Mouse (Mus musculus): ENCODE measurements at regions not wholly inside any gene's neighbourhood (a gene's known extent, or its start where the extent isn't known, plus 50 kb on each side); places are given as distances from the start of the nearest gene placed in this dataset.

DNA sequence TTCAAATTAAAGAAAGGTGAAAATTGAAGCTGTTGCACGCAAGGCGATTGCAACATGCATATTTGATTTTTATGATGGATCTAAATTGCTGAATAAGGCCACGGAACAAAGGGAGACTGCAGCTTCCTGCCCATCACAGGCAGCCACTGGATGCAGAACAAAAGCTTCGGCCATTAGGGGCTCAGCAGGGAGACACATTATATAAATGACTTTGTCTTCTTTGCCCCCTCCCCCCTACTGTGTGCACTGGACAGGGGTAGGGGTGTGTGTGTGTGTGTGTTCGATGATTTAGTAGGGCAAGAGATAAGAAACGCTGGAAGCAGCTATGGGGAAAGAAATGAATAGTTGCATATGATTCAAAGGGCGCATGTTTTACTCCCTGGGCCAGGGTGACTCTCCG, 481.2 kb upstream of the Pmfbp1 start:
- DNase-seq, result no peak

DNA sequence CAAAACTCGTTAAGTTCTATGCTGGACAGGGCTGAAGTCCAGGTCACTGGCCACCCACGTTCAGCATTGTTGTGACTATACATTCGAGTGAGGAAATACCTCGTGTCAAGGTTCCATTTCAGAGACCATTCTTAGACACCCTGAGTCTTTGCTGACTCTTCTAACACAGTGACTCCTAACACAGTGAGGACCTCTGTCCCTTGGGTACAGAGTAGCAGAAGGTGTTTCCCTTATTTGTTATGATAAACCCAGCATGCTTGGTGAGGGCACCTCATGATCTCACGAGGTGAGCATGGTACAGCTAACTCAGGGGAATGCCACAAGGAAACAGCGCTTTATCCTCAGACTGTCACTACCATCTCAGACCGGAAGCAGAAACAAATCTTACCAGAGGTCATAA, 480.2 kb upstream of the Pmfbp1 start:
- DNase-seq, result no peak

DNA sequence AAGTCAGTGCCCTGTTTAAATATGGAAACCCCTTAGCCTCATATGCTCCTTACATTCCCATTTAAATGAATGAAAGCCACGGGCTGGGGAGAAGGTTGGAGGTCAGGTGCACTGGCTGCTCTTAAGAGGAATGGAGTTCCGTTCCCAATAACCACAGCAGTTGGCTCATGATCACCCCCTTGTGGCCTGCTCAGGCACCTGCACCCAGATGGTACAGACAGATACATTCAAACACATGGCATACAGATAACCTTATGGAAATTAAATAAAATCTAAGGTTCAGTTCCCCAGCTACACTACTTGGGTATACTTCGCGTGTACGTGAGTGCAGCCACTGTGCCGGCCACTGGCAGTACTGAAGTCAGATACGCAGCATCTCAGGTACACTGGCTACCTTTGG, 479.1 kb upstream of the Pmfbp1 start:
- DNase-seq, result no peak

DNA sequence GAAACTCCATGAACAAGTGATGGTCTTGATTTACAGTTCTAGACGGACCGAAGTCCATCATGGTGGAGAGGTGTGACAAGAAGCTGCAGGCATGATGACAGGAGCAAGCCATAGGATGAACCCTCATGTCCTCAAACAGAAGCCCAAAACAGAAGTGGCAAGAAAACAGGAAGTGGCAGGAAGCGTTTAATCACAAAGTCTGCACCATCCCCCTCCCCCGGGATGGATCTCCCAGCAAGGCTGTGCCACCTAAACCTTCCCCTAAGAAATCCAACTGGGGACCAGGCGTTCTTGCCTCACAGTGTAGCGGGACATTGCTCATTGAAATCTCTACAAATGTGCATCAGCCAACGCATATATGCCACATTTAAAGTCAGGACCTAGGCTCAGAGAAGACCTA, 474.3 kb upstream of the Pmfbp1 start:
- DNase-seq, result no peak

DNA sequence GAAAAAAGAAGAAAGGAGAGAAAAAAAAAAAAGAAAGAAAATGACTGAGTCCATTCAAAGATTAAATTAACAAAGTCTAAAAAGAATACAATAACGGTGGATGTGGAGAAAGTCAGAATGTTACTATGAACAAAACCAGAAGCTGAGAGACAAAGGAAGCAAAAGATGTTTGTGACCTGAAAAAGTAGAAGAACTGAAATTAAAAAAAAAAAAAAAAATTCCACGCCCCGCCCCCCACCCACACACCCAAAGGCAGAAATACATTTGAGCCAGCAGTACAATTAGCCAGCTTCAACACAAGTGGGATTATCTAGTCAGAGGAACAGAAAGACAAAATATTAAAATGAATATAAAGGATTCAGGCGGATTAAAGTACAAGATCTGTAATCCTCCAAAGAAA, 473.7 kb upstream of the Pmfbp1 start:
- no peak for DNase-seq

DNA sequence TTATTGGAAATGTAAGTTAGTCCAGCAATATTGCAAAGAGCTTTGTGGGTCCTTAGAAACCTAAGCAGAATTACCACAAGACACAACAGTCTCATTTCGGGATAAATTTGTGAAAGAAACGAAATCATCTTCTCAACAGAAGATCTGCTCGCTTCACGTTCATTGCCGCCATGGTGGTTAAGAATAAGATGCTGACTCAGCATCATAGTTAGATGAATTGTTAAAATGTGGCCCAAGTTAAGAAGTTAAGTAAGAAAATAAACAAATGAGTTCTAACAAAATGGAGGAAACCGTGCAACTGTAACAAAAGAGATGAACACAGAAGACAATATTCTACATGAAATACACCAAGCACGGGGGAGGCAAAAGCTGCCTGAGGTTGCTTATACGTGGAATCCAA, 465.9 kb upstream of the Pmfbp1 start:
- no peak for DNase-seq

DNA sequence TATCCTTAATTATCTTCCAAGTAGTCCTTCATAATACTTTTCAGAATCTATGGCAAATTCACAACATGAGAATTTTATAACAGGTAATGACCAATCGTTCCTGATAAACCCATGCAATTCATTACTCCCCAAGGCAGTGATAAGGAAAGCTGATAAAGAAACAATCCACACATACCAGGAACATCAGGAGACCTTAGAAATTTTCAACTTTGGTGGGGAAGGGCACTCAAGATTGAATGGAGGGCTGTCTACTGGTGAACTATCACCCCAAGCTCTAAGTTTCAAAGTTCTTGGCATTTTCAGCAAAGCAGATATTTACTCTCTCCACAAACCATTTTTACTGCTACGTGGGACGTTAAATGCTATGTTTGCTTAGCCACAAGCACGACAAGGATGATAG, 440.2 kb upstream of the Pmfbp1 start:
- no peak for DNase-seq

DNA sequence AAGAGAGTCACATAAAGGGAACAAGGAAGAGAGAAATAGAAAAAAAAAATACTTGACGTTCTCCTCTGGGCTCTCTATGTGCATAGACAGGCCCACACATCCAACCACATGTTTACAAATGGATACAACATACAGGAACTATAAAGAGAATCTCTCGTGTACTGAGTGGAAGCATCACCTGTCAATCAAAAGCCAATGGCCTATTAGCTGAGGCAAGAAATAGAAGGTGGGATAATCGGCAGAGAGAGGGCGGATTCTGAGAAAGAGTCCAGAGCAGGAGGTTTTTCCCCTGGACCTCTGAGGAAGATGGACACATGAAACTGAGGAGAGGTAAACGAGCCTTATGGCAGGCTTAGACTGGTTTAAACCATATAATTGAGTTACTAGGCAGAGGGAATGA, 434.7 kb upstream of the Pmfbp1 start:
- DNase-seq, result no peak

DNA sequence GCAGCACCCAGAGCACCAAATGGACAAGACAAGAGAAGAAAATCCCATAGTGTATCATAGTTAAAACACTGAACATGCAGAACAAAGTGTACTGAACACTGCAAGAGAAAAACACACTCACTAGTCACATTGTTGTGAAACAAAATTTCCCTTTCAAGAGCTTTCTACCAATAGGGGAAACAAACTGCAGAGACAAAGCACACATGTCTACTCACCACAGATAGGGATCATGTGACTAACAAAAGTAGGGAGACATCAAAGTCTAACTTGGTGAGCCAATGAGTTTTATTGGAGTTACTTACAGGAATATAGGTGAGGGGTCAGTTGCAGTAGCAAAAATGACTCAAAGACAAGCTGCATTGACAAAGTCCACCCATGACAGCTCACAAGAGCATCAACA, 431.5 kb upstream of the Pmfbp1 start:
- DNase-seq, result no peak

DNA sequence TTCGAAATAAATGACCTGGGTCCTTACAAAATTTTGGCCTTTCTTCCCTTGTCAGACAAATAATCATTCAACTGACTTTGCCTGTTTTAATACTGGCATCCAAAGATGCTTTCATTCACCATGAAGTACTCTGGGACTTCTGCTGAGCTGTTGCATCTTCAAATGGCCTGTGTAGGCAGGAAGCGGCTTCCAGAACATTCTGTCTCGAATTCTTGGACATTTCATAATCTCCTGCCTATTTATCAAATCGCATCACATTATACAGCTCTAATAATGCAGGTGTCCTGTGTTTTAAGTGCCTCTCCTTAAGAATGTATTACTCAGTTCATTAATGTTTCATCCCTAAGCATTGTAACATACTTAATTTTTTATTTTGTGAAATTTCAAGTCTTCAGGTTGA, 420.1 kb upstream of the Pmfbp1 start:
- no peak for DNase-seq

DNA sequence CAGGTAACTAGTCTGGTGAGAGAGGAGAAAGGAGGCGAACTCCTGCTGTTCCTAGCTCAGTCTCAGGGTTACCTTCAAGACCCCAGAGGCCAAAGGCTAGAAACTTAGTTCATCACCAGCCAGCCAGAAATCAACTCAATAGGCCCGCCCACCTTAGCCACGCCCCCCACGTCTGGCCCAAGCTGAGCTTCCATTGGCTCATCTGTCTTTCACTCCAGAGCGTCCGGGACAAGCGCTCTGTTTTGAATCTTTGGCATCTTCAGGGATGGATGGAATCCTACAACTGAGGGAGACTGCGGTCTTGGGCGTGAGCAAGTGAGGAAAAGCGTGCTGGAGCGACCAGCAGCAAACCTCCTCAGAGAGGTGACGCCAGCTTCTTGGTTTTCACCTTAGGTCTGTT, 418.8 kb upstream of the Pmfbp1 start:
- no peak for DNase-seq

DNA sequence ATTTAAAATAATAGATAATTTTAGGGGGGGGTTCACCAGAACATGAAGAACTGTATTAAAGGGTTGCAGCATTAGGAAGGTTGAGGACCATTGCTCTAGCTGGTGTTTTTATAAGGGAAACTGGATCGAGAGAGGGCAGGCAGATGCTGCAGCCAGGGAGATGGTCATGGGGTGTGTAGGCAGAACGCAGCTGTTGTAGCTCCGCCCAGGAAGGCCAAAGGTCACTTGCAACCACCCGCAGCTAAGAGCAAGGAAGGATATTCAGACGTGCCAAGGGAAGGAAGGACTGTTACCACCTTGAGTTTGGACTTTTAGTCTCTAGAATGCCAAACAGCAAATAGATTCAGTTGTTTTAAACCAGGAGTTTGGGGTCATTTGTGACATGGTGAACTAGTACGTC, 414.6 kb upstream of the Pmfbp1 start:
- DNase-seq, result no peak

DNA sequence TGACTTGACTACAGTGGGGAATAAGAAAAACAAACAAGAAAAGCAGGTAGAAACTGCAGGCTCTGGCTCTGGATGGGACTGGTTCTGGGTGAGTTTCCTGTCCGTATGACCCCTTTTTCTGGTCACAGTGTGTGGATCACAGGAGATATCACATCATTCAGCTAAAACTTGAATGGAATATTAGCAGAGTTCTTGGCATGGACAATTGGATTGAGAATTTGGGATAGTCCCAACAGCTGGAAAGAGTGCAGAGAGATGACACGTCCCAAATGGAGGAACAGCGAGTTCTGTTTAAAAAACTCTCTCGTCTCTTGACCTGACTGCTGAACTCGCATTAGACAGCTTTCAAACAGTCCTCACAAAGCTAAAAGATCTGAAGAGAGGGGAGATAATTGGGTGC, 412.5 kb upstream of the Pmfbp1 start:
- no peak for DNase-seq

DNA sequence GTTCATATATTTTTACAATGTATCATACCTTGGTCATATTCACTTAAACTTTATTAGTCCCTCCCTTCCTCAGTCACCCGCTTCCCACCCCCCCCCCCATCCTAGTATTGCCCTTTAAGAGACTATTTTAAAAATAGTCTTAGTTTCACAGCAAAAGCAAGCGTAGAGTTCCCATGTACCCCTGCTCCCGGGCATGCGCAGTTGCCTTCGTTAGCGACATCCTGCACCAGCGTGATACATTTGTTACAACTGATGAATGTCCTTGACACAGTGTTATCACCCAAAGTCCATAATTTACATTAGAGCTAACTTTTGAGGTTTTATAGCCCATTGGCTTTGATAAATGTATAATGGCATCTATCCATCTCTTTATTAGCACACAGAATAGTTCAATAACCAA, 408.7 kb upstream of the Pmfbp1 start:
- DNase-seq, result no peak

DNA sequence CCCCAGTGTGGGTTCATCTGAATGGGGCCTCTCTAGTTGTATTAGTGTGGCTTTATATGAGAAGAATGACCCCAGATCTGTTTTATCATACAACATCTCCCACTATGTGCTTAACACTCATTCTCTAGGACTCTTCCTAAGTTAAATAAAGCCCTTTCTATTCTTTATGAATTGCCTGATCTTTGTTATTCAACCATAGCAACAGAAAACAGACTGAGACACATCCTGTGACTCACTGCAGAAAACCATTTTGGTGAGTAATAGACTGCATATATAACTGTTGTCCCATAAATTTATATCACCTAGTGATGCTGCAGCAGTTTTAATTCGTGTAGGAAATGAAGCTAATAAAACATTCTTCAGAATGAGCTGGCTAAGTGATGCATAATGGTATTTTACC, 406.0 kb upstream of the Pmfbp1 start:
- DNase-seq, result no peak

DNA sequence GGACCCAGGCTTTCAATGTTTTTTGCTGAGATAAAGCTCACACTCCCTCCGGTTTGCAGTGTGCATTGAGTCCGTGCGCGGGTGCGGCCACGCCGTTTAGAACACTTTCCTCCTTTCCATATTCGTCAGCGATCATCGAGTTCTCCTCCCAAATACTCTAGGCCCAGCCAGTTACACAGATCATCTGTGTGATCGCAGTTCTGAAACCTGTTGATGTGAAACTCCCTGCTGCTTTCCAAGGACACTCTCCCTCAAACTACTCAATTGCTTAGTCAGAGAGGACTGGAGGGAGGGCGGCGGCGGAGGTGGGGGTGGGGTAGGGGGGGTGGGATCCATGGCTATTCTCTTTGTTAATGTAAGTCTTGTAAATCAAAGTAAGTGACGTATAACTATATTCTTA, 394.2 kb upstream of the Pmfbp1 start:
- no peak for DNase-seq

DNA sequence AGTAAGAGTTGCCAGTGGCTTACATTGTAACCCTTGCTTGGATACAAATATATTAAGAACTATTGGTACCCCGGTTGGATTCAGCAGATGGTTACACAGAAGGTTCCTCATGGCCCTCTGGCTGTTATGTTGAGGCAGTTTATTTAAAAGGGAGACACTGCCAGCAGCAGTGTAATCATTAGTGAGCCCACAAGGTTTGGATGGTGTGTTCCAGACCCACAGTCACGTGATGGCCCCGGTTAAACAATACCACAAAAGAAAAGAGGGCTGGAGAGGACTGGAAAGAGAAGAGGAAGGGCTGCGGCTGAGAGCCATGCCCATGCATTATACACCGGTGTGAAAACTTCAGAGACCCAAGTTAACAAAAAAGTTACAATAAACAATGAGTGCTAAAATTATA, 392.4 kb upstream of the Pmfbp1 start:
- DNase-seq, result peak; percentile 11 to 20

DNA sequence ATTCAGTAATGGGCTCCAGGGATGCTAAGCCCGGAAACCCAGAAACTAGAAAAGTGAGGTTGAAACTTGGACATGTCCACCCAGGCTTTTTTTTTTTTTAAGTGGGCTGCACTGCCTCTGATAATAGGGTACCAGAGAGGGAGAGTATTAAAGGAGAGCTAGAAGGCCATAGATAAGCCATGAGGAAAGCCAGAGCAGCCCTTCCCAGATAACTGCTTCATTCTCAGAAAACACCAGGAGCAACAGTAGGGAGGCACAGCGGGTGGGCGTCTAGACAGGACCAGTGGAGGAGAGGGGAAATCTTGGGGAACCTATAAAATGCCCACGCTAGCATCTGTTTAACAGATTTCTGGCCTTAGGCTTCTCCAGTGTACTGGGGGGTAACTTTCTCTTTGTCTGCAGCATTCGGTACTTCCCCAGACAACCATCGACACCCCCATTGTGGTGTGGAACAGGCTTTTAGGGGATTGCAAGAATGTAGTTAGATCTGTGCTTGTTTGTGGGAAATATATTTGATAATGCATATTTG, 389.0 kb upstream of the Pmfbp1 start:
- no peak for DNase-seq

DNA sequence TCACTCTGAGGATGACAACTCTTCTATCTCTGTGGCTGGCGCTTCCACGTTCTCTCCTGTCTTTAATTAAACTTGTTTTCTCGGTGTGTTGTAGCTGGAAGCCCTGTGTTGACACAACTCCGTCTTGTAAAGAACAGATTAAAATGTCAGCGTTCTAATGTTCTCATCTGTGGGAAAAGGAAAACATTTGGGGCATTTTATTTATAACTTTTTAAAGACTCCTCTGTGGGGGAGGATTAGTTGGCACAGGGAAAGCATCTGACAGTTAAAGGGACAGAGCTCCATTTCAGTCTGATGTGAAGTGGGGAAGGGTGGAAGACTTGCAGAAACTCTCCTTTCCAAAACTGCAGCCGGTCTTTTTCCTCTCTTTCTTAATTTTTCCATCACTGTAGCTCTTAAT, 388.1 kb upstream of the Pmfbp1 start:
- DNase-seq, result no peak

DNA sequence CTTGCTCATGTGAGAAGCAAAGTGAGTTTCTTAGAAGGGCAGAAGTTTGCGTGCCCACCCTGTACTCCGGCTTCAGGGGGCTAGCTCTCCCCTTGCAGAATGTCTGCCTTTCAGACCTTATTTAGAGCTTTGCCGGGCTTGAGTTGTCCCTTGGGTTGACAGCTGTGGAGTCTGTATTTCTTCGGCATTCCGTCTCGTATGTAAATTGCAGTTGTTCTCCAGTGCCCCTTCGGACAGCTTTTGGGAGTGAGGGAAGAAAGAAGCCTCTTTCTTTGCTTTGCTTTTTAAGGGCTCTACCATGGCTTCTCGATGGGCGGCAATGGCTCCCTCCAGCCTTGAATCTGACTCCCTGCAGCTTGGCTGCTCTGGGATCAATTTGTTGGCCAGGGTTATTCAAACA, 386.9 kb upstream of the Pmfbp1 start:
- DNase-seq, result no peak

DNA sequence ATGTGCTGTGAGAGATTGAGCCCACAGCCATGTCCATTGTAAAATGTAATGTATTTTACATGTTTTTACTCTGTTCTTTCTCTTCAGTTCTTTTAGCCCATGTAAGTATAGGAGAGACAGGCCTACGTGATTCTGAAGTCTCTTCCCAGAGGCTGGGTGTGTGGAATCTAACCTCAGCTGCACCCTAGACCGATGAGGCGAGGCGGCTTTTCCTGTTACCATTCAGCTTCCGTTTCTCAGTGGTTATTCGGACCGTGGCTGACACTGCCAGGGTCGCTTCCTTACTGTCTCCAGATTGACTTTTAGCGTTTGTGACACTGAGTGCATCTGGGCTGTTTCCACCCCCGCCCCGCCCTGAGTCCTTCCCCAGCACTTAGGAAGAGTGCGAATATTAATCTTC, 386.1 kb upstream of the Pmfbp1 start:
- DNase-seq, result no peak

DNA sequence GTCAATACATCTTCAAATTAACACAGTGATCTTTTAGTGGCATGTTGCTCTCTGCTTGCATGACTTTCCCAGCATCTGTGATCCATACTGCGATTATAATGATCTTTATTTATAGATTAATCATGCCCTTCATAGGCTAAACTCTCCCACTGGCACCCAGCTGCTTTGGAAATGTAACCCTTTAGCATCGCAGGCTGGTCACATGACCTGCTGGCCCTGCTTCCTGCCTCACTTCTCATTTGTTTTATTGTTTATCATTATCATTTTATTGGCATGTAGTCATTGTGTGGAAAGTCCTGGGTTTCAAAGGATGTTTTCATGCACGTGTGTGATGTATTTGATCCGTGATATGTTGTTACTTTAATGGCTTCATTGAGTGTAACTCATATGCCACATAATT, 384.4 kb upstream of the Pmfbp1 start:
- no peak for DNase-seq

DNA sequence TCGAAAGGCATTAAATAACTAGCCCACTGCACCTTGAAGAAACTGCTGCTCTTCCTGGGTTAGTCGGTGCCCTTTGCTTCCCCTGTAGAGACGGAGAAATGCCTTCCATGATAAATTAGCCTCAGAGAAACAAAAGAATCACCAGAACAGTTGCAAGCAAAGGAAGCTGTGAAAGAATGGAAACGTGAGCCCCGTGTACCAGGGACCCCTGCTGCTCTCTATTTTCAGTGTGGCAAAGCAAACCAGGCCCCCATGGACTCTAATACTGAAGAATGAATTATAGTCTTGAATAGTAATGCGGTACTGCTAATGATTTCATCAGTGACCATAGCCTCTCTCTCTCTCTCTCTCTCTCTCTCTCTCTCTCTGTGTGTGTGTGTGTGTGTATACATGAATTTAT, 372.1 kb upstream of the Pmfbp1 start:
- DNase-seq, result no peak

DNA sequence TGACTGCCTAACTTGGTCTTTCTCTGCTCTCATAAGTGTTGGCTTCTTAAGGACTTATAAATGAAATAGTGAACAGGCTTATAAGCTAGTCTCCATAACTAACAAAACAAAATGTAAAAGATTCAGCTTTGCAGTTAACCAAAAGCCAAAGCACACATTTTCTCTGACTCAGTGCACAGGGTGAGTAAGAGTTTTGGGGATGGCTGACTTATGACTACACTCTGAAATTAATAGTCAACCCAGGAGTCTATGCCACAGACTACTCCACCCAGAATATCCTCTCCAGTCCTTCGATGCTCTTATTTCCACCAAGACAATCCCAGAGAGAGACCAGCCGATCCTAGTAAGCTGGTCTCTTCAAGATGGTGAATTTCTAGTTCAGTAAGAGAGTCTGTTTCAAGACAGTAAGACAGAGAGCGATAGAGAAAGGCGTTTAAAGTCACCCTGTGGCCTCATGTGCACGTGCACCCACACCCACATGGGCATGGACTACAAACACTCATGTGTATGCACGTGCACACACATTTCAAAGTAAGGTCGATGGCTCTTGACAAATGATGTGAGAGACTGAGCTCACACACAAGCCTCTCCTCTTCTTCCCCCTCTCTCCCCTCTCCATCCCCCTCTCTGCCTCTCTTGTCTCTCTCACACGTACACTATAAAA, 351.2 kb upstream of the Pmfbp1 start:
- no peak for DNase-seq

DNA sequence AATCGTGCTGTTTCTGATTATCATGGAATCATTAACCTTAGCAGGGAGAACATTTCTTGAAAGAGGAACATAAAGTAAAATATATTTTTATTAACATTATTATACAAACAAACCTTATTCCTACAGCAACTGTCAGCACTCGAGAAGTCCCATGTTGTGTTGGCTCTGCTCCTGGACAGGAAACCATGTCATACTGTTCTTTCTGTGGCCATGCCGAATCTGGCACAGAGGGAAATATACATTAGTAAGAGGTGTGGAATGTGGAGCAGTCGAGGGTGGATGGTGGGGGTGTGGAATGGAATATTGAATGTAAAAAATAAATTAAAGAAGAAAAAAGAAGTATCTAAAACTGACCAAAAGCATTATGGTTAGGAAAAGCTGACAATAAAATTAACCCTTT, 342.1 kb upstream of the Pmfbp1 start:
- DNase-seq, result no peak

Measured in layer of hippocampus, postnatal 36 days (tissue).